Mouse (Mus musculus) lung, postnatal 10 days (tissue): ENCODE measurements around the gene Cdx2.

Source experiments
- DNase-seq: peaks from one replicate; pipeline ENCODE4 v3.0.0; 2021

The Cdx2 gene

DNA sequence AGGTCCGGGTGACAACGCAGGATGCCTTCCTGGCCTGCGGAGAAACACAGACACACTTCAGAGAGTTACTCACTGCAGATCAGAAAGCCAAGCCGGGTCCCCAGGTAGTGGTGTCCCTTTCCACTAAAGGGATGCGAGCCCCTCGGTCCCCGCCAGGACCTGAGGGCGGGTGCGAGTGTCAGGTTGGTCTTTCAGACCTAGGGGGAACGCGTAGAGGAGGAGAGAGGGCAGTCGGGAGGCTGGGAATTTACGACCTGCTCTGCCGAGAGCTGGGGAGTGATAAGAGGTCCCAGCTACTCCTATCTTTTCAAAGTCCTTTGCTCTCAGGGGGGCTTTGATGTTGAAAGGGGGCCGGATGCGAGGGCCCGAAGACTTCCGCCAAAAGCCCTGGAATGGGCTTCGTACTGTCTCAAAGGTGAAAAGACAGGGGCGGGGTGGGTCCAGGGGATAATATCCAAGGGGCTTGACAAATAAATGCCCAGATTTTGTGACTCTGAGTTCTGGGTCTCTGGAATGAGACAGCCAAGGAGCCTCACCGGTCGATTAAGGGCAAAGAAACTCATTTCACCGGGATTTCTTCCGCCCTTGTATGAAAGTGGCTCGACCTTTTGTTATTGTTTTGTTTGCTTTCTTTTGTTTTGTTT, 8.5 kb upstream of the Cdx2 start:
- no peak for DNase-seq

DNA sequence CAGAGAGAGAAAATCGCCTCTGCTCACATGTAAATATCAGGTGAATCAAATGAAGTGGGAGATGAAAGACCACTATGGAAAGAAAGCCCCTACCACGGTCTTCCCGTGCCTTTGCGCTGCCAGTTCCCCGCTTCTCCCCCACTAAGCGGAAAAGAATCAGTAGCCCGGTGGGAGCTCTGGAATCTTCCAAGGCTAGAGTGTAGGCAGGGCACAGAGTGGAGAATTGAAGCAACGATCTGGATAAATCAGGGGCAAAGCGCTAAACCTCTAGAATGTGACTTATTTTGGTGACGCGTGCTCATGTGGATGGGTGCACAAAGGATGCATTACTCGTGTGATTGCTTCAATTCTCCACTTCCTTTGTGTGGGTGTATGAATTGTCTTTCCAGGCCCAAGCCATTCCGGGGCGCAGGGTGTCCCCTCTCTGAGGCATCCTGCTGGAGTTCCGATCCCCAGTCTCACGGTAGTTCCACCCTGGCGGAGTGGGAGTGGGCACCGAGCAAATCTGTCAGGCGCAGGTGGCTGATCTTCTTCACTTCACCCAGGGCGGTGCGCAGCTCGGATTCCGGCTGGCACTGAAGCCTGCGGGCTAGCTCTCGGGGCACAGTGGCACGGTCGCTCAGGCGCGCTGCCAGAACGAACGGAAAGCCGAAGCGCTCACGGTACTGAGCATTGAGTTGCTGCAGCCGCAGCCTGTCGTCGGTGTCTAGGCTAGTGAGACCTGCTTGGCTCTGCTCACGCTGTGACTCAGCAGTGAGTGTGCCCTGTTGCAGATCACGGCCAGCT, 7.8 kb upstream of the Cdx2 start:
- DNase-seq, result no peak

DNA sequence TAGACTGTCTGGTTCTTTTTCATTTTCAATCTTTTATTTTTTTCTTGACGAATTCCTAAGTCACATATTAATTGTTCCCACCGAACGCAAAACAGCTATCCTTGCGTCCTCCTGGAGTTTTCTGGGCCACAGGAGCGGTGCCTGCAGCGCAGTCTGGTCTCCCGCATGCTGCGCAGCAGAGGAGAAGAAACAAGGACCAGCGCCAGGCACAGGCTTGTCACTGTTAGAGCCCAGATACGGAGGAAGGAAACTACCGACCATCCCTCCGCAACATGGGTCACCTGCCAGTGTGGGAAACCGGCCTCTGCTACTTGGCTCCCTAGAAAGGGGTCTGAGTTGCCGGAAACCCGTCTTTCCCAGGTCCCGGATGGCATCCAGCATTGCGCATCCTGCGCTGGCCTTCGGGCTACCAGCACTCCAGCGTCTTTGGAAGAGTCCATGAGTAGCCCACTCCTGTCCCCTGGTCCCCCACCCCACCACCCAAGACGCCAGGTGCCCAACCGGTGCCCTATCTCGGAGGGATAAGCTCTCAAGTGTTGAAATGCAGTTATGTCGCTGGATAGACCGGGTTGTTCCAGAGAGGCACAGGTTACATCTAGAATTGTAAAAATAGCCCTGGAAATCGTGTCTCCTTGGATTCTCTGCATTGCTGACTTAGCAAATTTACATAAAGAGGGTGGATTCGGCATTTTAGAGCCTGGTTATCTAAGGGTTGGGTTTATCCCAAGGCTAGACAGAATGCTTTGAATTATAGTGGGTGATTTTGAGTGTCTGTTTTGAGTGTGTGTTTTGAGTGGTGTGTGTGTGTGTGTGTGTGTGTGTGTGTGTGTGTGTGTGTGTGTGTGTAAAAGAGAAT, 6.0 kb upstream of the Cdx2 start:
- DNase-seq, result no peak

DNA sequence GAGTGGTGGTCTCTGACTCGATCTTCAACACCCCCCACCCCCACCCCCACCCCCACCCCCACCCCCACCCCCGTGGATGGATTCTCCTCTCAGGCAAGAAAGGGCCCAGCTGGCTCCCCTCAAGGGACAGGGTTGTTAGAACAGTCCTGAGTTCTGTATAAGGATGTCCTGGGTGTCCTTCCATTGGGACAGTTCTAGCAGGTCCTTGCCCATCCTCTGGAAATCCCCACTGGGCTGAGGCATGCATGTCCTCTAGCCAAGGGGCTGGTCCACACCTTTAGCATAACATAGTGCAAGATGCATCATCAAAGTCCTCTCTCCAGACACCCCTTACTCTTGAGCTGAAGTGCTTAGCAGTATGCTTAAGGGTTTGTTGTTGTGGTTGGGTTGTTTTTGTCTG, 2.7 kb upstream of the Cdx2 start:
- DNase-seq, result no peak

DNA sequence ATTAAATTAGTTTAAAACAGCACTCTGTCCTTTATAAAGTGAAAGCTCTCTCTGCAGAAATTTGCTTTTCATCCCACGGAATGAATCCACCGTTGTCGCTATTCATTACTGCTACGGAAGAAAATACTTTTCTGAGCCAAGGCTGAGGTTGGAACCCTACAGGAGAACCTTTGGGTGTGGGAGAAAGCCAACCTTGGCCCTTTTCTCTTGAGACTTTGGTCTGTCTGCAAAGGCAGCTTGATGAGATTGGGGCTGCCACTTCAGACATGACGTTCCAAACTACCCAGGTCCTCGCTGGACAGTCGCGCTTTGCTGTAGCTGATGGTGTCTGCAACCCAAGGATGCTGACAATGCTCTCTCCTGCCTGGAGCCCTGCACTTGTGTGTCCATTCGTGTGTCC, 1.4 kb upstream of the Cdx2 start:
- DNase-seq, result no peak

DNA sequence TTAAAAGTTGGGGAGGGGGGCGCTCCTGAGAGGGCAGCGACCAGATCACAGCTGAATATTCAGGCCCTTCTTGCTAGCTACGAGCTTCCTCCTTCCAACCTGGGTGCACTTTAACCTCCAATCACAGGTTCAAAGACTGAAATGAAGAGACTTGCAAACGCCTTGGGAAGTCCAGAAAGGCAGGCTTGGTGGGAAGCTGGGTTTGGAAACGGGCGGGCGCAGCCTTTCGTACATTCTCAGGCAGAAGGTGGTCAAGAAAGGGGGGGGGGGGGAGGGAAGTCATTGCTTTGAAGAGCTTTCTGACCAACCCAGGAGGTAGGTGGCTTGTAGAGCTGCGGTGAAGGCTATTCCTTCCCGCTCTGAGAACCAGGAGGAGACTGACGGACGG, 322 bp upstream of the Cdx2 start:
- no peak for DNase-seq

DNA sequence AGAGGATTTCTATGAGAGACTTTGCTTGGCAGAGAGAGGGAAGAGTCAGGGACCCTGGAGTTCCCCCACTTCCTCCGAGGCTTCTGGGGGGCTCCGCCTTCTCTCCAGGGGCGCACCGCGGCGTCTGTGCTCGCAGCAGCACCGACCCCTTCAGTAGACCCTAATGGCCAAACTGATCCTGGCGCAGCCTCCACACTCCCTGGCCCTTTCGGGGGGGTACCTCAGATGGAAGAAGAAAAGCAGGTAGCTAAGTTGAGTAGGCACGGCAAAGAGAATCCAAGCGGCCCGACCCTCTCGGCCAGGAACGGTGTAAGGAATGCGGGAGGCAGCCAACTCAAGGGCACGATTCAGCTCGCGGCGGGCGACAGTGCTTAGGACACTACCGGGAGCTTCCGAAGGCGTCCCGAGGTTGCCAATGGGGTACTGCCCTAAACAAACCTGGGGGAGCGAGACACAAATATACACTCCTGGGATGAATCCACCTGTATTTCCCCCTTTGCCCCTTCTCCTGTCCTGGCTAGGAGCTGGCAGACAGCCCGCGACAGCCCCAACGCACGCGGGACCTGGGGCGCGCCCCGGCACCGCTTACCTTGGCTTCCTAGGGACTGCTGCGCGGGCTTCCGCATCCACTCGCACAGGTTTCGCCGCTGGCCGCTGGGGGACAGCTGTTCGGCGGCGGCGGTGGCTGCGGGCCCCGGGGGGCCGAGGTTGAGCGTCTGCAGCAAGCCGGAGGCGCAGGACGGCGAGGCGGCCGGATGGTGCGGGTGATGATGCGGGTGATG, 1.0 kb downstream of the Cdx2 start:
- no peak for DNase-seq

DNA sequence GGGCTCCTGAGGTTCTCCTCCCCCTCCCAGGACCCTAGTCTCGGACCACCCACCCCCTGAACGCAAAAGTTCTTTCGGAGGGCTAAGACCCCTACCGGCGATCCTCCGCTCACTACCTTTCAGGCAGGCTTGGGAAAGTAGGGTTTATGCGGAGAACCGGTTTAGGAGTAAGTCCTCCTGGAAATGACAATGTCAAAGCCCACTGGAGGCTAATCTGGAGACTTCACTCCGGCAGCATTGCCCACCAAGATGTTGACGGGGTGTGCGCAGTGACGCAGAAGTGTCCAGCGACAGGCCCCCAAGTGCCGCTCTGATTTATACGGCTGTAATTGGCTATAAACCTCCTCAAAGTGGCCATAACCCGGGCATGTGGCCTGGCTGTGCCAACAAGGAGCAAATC, 1.9 kb downstream of the Cdx2 start:
- DNase-seq, result no peak

DNA sequence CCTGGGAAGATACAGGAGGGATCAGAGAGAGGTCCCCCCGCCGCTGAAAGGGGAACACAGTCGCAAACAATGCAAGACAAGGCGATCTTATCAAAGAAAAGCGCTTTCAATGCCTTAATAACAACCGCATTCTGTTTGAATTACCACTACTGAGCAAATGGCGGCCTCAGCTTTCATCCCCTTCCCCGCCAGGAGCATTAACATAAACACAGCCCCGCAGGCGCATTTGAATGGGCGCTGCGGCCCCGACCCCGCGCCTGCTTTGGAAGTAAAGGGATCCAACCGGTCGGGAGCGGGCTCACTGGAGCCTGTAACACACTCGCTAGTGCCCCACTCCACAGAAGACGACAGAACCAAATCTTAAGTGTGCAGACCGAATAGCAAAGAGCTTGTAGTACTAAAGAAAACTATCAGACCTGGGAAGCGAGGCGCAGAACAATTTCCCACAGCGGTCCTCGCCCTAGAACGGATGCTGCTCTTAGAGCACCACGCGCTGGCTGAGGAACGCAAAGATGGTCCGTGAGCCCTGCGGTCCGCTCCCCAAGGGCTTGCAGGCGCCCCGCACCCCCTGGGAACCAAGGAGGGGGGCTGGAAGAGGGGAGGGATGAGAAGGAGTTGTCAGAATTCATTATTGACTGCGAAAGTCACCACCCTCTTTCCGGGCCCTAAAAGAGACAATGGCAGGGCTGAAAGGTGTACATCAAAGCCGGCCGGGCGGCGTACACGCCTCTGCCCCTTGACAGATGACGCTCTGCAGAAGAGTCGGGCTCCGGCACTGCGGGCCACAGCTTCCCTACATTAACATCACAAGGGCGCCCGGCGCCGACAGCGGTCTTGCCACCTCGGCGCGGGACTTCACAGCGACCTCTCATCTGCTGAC, 2.6 kb downstream of the Cdx2 start:
- no peak for DNase-seq

DNA sequence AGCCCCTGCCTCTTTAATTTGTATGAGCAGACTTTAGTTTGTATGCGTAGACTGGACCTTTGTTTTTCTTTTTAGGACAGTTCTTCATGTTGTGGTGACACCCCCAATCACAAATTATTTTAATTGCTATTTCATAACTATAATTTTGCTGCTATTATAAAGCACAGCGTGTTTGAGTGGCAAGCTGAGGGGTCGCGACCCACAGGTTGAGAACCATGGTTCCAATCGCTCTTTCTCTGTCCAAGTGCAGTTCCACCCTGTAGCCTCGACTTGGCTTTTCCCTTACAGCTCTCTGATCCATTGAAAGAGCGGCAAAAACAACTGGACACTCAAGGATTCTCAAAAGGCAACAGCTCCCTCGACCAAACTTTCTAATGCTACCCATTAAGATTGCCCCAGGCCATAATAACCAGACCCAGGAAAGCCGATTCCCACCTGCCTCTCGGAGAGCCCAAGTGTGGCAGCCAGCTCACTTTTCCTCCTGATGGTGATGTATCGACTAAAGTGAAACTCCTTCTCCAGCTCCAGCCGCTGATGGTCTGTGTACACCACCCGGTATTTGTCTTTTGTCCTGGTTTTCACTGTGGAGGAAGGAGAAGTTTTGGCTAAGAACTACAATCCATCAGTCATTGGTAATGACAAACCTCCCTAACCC, 4.2 kb downstream of the Cdx2 start:
- no peak for DNase-seq

DNA sequence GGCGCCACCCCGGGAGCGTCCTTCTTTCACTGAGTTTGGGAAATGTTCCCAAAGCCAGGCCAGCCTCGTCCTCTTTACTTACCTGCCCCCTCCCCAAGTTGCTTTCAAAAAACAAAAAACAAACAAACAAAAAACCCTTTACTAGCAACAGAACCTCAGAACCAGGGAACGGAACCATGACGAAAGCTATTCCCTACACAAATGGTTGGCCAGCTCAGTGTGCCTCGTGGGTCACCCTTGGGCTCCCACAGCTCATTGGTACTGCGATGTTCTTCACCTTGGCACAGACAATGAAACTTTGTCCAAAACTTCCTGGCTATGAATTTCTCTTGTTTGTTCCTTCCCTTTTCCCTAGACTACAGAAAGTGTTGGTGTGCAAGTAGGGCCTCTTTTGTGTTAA, 4.9 kb downstream of the Cdx2 start:
- no peak for DNase-seq

DNA sequence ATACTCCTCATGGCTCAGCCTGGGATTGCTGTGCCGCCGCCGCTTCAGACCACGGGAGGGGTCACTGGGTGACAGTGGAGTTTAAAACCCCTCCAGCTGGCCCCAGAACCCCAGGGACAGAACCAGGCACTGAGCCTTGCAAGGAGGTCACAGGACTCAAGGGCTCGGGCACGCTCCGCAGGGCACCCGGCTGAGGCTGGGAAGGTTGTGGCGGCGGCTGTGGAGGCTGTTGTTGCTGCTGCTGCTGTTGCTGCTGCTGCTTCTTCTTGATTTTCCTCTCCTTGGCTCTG, 5.3 kb downstream of the Cdx2 start:
- DNase-seq, result no peak

DNA sequence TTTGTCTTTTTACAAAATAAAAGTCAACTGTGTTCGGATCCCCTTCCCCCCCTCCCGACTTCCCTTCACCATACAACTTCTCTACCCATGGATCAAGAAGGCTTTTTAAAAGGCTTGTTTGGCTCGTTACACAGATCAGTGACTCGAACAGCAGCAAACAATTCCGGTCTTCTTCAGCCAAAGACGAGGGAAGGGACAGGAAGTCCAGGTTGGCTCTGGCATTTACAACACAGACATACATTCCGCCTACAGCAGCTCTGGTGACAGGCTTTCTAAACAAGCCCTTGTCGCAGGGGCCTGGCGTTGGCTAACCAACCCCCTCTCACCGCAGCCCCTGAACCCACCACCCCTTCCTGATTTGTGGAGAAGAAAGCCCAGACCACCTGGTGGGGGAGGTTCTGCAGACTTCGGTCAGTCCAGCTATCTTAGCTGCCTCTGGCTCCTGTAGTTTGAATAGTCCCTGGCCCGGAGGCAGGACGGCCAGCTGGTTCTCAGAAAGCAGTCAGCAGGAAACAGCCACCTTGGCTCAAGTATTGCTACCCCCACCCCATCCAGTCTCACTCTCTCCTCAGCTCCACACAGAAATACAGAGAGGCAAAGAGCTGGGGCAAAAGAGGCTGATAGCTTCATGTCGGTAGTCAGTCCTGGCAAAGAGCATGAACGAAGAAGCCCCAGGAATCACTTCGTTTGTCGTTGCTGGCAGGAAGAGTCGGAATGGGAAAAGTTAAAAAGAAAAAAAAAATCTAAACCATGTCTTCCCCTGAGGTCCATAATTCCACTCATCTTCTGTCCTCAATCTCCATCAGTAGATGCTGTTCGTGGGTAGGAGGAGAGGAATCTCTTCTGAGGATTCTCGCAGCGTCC, 5.9 kb downstream of the Cdx2 start:
- no peak for DNase-seq

DNA sequence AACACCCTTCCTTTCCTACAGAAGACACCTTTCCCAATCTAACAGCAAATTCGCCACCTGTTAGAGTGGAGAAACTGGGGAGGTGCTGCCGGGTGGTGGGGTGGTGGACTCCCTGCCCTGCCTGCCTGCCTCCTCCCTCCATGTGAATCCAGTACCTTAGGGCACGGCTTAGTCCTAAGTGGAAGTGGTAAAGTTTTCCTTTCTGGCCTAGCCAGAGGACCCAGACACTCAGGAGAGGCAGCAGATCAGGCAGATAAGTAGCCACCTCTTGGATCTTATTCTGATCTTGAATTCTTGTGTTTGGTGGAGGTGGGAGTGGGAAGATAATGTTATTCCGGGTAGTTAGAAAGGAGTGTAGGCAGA, 7.1 kb downstream of the Cdx2 start:
- DNase-seq, result no peak

DNA sequence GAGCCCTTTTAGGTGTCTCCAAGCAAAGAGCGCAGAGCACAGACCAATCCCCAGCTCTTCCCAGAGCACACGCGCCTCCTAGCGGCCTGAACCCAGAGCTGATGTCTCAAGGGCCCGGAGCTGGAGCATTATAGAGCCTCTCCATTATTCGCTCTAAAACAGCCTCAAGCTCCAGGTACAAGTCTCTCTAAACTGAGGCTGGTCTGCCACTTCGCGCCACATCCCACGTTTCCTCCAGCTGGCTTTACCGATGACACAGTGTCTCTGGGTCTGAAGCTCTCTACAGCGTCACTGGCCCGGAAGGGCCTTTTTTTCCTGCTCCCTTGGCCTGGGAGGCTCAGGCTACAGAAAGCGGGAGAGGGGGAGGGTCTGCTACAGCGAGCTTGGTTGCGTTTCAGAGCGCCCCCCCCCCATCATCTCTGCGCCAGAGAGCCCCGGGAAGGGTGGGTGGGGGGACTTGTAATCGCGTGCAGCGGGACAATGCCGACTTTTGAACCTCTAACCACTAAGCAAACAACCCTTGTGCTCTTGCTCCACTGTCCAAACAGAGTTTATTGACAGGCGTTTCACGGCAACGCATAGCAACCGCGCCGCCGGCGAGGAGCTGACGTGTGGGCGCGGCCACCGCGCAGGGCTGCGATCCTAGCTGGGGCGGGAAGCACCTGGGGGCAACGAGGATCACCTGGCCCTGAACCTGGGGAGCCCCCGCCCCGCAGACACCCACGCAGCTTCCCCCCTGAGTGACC, 7.6 kb downstream of the Cdx2 start:
- peak; percentile 40 for DNase-seq

DNA sequence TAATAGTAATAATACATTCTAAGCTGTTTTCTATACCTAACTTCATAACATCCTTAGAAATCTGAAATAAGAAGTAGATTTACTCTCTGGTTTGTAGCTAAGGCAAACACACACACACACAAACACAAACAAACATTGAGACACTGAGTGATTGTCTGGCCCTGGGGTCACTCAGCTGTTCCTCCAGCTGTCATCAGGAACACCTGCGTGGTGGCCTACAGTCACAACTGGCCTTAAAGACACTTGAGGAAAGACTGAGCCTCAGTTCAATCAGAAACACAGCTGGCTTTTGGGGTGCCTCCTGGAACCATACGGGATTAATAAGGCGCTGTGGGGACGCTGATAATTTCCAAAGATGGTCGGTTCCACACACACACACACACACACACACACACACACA, 9.8 kb downstream of the Cdx2 start:
- no peak for DNase-seq

DNA sequence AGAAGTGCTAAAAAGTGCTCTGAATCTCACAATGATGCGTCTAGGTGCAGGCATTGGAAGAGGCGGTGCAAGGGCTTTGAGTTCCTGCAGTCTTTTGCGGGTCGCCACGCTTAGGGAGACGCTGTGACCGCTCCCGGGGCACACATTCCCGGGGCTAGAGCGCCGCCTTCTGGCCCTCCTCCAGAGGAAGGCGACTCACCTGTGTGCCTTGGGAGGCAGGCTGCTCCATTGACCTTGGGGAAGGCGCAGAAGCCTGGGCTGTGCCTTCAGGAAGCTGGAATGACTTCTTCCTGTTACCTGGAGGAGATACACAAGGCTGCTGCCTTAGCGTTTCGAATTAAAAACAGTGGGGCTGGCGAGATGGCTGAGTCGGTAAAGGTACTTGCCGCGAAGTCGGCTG, 12.9 kb downstream of the Cdx2 start:
- DNase-seq, result no peak

DNA sequence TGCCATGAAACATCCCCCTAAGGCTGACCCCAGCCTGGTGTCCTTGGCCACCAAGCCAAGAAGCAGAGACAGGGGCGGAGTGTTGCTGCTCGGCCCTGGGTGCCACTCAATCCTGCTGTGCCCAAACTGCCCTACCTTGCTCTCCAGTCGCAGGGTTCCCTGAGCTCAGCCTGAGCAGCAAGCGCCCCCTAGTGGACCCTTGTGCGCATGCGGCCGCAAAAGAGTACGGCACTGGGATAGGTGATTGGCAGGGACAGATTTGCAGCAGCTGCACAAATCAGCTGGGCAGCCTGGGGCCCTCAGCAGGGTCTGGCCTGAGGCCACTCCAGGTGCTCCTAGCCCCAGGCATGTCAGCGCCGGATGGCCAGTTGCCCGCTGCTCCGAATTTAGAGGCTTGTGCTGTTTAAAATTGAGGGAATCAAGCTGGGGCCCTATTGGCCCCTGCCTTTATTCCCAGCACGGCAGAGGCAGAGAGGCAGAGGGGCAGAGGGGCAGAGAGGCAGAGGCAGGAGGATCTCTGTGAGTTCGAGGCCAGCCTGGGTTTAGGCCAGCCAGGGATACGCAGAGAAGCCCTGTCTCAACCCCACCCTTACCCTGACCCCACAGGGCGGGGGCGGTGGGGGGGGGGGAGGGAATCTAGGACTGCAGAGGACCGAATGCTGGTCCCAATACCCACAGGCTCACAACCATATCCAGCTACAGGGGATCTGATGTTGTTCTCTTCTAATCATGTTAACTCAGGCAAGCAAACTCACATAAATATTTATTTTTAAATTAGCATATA, 13.8 kb downstream of the Cdx2 start:
- peak; percentile 65 for DNase-seq

DNA sequence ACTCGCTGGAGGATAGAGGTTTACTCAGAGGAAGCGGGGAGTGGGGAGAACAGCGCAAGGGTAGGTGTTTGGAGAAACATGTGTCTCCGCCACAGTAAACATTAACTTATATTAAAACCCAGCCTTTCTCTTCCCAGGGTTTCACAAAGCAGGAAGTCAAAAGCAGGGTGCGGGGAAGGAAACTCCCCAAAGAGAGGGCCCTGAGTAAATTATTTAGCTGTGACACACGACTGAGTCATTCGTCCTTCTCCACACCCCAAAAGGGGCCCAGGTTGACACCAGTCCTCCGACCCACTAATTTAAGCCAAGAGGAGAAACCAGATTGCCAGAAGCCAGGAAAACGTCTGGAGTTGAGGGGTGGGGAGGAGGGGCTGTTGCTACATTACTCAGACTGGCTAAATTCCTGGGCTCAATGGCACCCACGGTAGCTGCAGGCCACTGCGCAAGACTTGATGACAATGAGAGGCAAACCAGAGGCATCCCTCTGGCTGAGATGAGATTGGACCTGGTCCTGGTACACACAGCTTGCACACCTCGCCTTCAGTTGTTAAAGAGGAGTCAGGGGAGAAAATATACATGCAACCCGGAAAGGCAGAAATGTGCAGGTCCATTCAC, 14.5 kb downstream of the Cdx2 start:
- DNase-seq, result no peak
